Mouse (Mus musculus) forebrain, embryonic 14.5 days (tissue): ENCODE measurements at regions not wholly inside any gene's neighbourhood (a gene's known extent, or its start where the extent isn't known, plus 50 kb on each side); places are given as distances from the start of the nearest gene placed in this dataset.

ENCODE experiments used
- ATAC-seq: fragments of 200-750 bp; cut with Nextera tagmentation; 2 replicates; pipeline ENCODE4 v1.8.0; 2017; ENCODE audit warnings: mild to moderate bottlenecking, moderate library complexity
- DNase-seq: peaks from one replicate; pipeline ENCODE4 v3.0.0-alpha.2; 2015; ENCODE audit warnings: low spot score
- H3K27ac ChIP-seq: fragments of 300-500 bp; sonication (generic); 2 replicates; pipeline ENCODE4 v1.5.1; 2014; ENCODE audit warnings: low read depth, mild to moderate bottlenecking, control low read depth, low read length, moderate library complexity
- H3K27me3 ChIP-seq: fragments of 300-500 bp; sonication (generic); replicated peaks from 2 replicates; pipeline ENCODE4 v1.6.1; 2014; ENCODE audit warnings: low read length, control low read depth, mixed read lengths; ENCODE audit not compliant: control insufficient read depth, insufficient read depth
- H3K36me3 ChIP-seq: fragments of 300-500 bp; sonication (generic); 2 replicates; pipeline ENCODE4 v1.6.1; 2014; ENCODE audit warnings: low read length, control low read depth; ENCODE audit not compliant: control insufficient read depth, insufficient read depth
- H3K4me1 ChIP-seq: fragments of 300-500 bp; sonication (generic); 2 replicates; pipeline ENCODE4 v1.6.1; 2014; ENCODE audit warnings: antibody characterized with exemption, low read length, control low read depth; ENCODE audit not compliant: control insufficient read depth, insufficient read depth
- H3K4me2 ChIP-seq: fragments of 300-500 bp; sonication (generic); 2 replicates; pipeline ENCODE4 v1.6.1; 2014; ENCODE audit warnings: mild to moderate bottlenecking, control low read depth, low read length
- H3K4me3 ChIP-seq: fragments of 300-500 bp; sonication (generic); 2 replicates; pipeline ENCODE4 v1.5.1; 2014; ENCODE audit warnings: low read depth, low read length, control low read depth
- H3K9ac ChIP-seq: fragments of 300-500 bp; sonication (generic); 2 replicates; pipeline ENCODE4 v1.6.1; 2014; ENCODE audit warnings: mild to moderate bottlenecking, low read length, control low read depth, moderate library complexity
- H3K9me3 ChIP-seq: fragments of 300-500 bp; sonication (generic); replicated peaks from 2 replicates; pipeline ENCODE4 v1.6.1; 2016; ENCODE audit warnings: low read length, control low read depth, mixed read lengths; ENCODE audit not compliant: control insufficient read depth
- WGBS: fragments of 180-500 bp; shearing (Covaris S2); extraction: QIAGEN DNeasy Blood & Tissue Kit; methylation state at CpG from one replicate; pipeline ENCODE4 v1.1.7; 2014; 5-methylcytosine and 5-hydroxymethylcytosine counted together

DNA sequence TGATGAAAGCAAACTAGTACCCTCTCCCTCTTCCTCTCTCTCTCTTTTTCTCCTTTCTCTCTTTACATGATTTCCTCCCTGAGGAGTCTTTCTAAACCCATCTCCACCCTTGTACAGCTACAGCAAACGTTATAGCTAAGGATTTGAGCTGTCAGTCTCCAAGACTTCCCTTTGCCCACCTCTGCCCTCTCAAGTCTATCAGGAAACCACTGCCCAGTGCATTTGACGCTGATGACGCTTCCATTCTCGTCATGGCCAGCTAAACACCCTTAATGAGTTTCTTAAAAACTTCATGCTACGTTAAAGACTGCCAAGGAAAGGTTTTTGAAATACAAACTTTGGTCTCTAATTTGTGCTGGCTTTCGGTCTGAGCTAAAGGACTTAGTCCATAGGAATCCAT, 99.0 kb upstream of the Bach2 start:
- Histone ChIP-seq H3K4me1 (no peaks in the 10 kb centered on the region), H3K9ac (no peak overlapping the region), H3K27ac (no peak overlapping the region), H3K27me3 (no peaks in the 10 kb centered on the region), H3K9me3 (no peaks in the 10 kb centered on the region), H3K4me3 (no peak overlapping the region), H3K4me2 (no peak overlapping the region), H3K36me3 (no peaks in the 10 kb centered on the region)
- 78% methylated on average over 6 of the region's 6 CpGs for WGBS
- DNase-seq (no peak), ATAC-seq (no peak)

DNA sequence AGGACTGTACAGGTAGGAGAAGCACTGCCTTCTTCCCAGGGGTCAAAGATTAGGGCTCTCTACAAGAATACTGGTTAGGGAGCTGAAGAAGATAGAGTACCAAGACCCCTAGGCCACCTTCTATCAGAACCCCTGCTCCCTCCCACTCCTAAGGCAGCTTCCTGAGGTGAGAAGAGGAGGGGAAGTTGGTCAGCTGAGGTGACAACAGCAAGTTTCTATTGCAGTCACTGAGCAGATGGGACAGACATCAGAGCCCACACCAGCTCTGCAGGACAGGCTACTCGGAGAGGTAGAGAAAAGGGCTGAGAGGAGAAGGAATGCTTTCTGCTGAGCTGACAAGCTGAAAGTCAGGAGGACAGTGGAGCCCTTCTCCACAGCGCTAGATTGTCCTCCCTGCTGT, 98.5 kb upstream of the Bach2 start:
- 100% methylated on average over 2 of the region's 2 CpGs for WGBS
- no peak for ATAC-seq

DNA sequence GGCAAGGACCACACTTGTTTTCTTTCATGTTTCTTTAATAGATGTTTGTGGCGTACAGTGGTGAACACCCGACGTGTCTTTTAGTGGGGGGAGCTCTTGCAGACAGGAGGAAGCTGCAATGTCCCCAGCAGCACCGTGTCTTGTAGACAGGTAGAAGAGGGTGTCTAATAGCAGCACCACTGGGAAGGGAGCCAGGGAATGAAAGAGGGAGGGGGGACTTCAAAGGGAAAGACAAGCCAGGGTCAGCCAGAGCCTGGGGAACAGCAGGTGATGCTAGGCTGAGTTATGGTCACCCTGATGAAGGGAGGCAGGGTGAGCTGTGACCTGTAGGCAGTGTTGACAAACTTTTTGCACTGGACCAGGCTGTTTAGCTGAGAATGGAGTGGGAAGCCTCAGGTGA, 96.4 kb upstream of the Bach2 start:
- H3K9me3 ChIP-seq: no peaks in the 10 kb centered on the region
- H3K36me3 ChIP-seq: no peaks in the 10 kb centered on the region
- H3K4me1 ChIP-seq: no peaks in the 10 kb centered on the region
- no peak for DNase-seq
- ATAC-seq: no peak
- no peak overlapping the region for H3K4me2 ChIP-seq
- 62% methylated on average over 4 of the region's 4 CpGs for WGBS
- H3K4me3 ChIP-seq: no peak overlapping the region
- no peak overlapping the region for H3K9ac ChIP-seq
- H3K27ac ChIP-seq: no peak overlapping the region
- no peaks in the 10 kb centered on the region for H3K27me3 ChIP-seq

More for the DNA sequence above, 98.5 kb upstream of the Bach2 start:
- Histone ChIP-seq H3K4me1 (no peaks in the 10 kb centered on the region), H3K9ac (no peak overlapping the region), H3K9me3 (no peaks in the 10 kb centered on the region), H3K27me3 (no peaks in the 10 kb centered on the region), H3K4me3 (no peak overlapping the region), H3K4me2 (no peak overlapping the region), H3K27ac (no peak overlapping the region), H3K36me3 (no peaks in the 10 kb centered on the region)
- no peak for DNase-seq

DNA sequence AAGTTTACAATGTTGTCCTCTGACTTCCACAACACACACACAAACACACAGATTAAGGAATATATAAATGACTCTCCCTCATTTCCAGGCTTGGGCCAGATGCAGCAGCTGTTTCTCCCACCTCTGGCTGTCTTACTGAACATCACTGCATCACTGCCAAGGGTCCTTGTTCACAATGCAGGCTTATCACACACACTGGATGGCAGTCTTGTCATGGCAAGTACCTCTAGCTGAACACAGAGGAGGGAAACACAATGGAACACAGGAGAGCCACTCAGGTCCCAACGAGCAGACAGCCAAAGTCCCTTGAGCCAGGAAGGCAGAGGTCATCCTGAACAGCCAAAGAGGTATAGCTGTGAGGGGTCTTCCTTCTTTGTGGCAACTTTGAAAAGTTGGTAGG, 91.5 kb upstream of the Bach2 start:
- Histone ChIP-seq H3K27ac (no peak overlapping the region), H3K27me3 (no peaks in the 10 kb centered on the region)
- 46% methylated on average over 1 of the region's 1 CpGs for WGBS

DNA sequence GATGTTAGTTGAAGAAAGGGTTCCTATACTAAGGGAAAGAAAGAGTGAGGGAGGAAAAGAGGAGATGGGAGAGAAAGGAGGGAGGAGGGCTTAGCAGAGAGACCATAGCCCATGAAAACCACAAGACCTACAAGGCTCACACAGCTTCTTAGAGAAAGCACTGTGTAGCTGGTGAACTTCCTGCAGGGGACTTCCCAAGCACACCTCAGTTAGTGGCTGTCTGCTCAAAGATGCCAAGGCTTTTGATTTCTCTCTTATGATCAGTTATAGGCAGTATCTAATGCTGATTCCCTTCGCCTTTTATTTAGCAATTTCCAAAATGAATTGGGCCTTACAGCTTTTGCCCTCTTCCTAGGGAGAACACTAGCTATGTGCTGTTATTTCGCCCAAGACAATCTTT, 90.0 kb upstream of the Bach2 start:
- WGBS: 98% methylated on average over 2 of the region's 2 CpGs
- H3K4me2 ChIP-seq: no peak overlapping the region
- no peak overlapping the region for H3K9ac ChIP-seq
- no peaks in the 10 kb centered on the region for H3K4me1 ChIP-seq
- no peaks in the 10 kb centered on the region for H3K27me3 ChIP-seq
- DNase-seq: no peak
- no peaks in the 10 kb centered on the region for H3K9me3 ChIP-seq
- H3K27ac ChIP-seq: no peak overlapping the region
- H3K36me3 ChIP-seq: no peaks in the 10 kb centered on the region
- no peak overlapping the region for H3K4me3 ChIP-seq
- ATAC-seq: no peak

More for the DNA sequence above, 91.5 kb upstream of the Bach2 start:
- Histone ChIP-seq H3K4me2 (no peak overlapping the region), H3K9me3 (no peaks in the 10 kb centered on the region), H3K9ac (no peak overlapping the region), H3K36me3 (no peaks in the 10 kb centered on the region), H3K4me1 (no peaks in the 10 kb centered on the region), H3K4me3 (no peak overlapping the region)
- no peak for ATAC-seq
- no peak for DNase-seq

DNA sequence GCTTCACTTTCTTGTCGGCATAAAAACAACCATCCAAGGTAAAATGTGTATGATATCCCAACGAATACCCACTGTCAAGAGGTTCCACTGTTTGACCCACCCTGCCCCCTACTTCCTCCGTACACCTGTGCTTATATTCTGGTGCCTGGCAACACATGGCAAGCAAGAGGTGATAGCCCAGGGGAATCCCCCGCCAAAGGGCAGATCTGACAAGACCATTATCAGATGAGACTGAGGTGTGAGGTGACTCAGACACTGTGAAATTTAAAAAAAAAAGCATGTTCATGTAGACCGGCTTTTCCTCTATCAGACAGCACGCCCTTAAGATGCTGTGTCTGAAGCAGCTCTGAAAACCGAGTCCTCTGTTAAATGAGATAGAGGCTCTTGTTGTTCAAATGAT, 89.4 kb upstream of the Bach2 start:
- no peaks in the 10 kb centered on the region for H3K9me3 ChIP-seq
- no peaks in the 10 kb centered on the region for H3K36me3 ChIP-seq
- no peak overlapping the region for H3K4me3 ChIP-seq
- no peaks in the 10 kb centered on the region for H3K4me1 ChIP-seq
- no peaks in the 10 kb centered on the region for H3K27me3 ChIP-seq
- 86% methylated on average over 7 of the region's 7 CpGs for WGBS
- H3K27ac ChIP-seq: no peak overlapping the region
- no peak overlapping the region for H3K9ac ChIP-seq
- H3K4me2 ChIP-seq: no peak overlapping the region
- DNase-seq (no peak), ATAC-seq (no peak)

DNA sequence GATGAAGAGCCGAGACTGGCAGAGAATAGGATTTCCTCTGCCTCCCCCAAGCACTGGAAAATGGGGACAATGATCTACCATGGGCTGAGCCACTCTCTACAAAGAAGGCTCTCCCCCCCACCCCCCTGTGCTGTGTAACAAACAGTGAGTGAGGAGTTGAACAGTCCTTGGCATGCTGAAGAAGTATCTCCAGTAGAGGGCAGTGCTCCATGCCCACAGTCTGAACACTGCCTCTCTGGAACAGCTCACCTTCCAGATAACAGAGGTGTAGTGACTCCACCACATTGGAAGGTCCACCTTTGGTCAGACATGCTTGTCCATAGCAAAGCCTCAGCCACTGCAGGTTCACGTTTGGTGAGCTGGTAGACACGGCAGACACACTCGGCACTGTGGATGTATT, 85.2 kb upstream of the Bach2 start:
- H3K27ac ChIP-seq: no peak overlapping the region
- no peak overlapping the region for H3K4me3 ChIP-seq
- H3K36me3 ChIP-seq: no peaks in the 10 kb centered on the region
- H3K4me2 ChIP-seq: no peak overlapping the region
- WGBS: 81% methylated on average over 4 of the region's 4 CpGs
- H3K9ac ChIP-seq: no peak overlapping the region
- peak; percentile 77 for ATAC-seq
- no peaks in the 10 kb centered on the region for H3K4me1 ChIP-seq
- no peaks in the 10 kb centered on the region for H3K27me3 ChIP-seq
- H3K9me3 ChIP-seq: no peaks in the 10 kb centered on the region
- DNase-seq: peak; percentile 65

DNA sequence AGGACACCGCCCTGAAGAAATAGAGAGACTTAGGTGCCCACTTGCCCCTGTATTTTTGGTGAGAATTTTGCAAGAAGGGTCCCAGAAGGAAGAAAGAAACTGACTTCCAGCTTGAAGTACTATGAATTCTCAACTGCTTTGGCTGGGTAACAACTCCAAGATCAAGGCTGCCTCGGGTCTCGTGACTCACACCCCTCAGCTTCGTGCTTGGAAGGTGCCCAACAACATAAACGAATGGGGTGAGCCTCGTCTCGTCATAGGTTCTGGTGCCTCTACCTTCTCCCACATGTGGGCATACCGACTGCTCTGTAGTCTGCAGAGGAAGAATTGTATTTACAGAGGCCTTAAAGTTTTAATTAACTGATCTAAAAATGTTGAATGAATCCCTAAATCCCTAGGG, 81.6 kb upstream of the Bach2 start:
- DNase-seq: no peak
- no peaks in the 10 kb centered on the region for H3K9me3 ChIP-seq
- no peak overlapping the region for H3K27ac ChIP-seq
- no peaks in the 10 kb centered on the region for H3K27me3 ChIP-seq
- peaks cover 6% of the 10 kb centered on the region for H3K4me1 ChIP-seq
- WGBS: 60% methylated on average over 8 of the region's 8 CpGs
- no peak overlapping the region for H3K9ac ChIP-seq
- H3K4me3 ChIP-seq: no peak overlapping the region
- ATAC-seq: no peak
- no peaks in the 10 kb centered on the region for H3K36me3 ChIP-seq
- H3K4me2 ChIP-seq: no peak overlapping the region

DNA sequence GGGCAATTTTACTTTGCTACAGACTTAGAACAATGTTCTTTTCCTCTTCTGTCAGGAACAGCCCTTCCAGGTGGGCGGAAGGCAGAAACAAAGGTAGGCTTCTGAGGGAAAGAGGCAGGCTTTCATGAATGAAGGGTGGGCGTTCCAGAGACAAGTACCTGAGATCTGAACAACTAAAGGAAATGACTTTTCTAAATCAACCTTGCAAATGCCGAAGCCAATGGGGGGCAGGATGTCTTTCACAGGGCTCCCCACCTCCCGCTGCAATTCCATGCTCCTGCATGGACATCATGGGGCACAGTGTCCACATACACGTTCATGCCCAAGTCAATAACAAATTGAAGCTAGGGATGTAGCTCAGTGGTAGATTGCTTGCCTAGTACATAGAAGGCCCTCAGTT, 80.2 kb upstream of the Bach2 start:
- DNase-seq: no peak
- Histone ChIP-seq H3K4me3 (no peak overlapping the region), H3K36me3 (no peaks in the 10 kb centered on the region), H3K27ac (no peak overlapping the region), H3K9ac (no peak overlapping the region), H3K27me3 (no peaks in the 10 kb centered on the region), H3K4me1 (peaks cover 13% of the 10 kb centered on the region), H3K4me2 (no peak overlapping the region), H3K9me3 (no peaks in the 10 kb centered on the region)
- no peak for ATAC-seq
- 39% methylated on average over 5 of the region's 5 CpGs for WGBS

DNA sequence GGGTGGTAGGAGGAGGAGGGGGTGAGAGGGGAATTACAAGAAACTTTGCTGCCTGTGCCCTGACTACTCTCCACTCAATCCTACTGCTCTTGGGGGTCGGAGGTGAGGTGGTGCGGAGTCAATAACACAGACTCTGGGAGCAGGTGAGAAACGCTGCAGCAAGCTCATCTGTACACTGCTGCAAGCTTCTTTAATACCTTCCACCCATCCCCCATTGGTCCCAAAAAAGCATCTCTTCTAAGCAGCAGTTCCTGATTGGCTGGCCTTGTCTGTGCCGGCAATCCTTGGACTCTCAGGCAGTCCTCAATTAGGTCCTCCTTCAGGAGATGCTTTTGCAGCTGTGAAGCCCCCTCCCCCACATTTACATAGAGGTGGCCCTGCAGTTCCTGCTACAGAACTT, 79.7 kb upstream of the Bach2 start:
- no peaks in the 10 kb centered on the region for H3K36me3 ChIP-seq
- WGBS: 44% methylated on average over 4 of the region's 4 CpGs
- H3K4me3 ChIP-seq: no peak overlapping the region
- no peak overlapping the region for H3K9ac ChIP-seq
- no peaks in the 10 kb centered on the region for H3K9me3 ChIP-seq
- DNase-seq (no peak), ATAC-seq (no peak)
- H3K4me2 ChIP-seq: no peak overlapping the region
- no peak overlapping the region for H3K27ac ChIP-seq
- H3K4me1 ChIP-seq: peaks cover 13% of the 10 kb centered on the region
- H3K27me3 ChIP-seq: no peaks in the 10 kb centered on the region
